Mouse (Mus musculus) lung, postnatal 0 days (tissue): ENCODE data around the gene Bcl2l2.

Experiments
- CTCF ChIP-seq: IDR thresholded peaks from 2 replicates; pipeline ENCODE4 v1.5.1; 2016; ENCODE audit warnings: antibody characterized with exemption, mild to moderate bottlenecking
- EP300 ChIP-seq: IDR thresholded peaks from 2 replicates; pipeline ENCODE4 v1.6.1; 2016; ENCODE audit warnings: antibody characterized with exemption, mild to moderate bottlenecking, control low read depth

DNA sequence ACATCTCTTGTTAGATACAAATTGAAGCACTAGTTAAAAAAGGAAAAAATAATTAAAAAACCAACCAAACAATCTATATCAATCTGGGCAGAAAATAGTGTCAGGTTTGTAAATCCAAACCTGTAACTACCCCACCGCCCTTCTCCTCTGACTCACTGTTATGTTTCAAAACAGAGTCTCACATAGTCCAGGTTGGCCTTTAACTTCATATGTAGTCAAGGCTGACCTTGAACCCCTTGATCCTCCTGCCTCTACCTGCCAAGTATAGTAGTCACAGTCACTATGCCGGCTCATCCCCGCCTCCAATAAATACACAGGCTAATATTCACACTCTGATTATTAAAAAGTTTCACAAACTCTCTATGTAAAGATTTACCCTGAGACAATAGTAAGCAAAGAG is 27.5 kb upstream of the Bcl2l2 start:
- TF ChIP-seq CTCF: no peak
- no peak for TF ChIP-seq EP300
